Mouse (Mus musculus) ES-E14 (cell line): ENCODE data around the gene Ccnjl. TPM values are rescaled to one million over a fixed set of nuclear protein-coding genes. Genes with fewer than 3 reads are reported as not detected.

ENCODE experiments used
- DNase-seq: peaks from one replicate; pipeline ENCODE4 v3.0.0-alpha.2; 2013; ENCODE audit warnings: low read depth, low spot score
- H3K27ac ChIP-seq: 2 replicates; pipeline ENCODE4 v1.5.1; 2012; ENCODE audit warnings: low read depth, mild to moderate bottlenecking, low read length, moderate library complexity, mixed read lengths; ENCODE audit not compliant: poor library complexity, insufficient read depth, severe bottlenecking
- H3K36me3 ChIP-seq: 2 replicates; pipeline ENCODE4 v1.6.1; 2012; ENCODE audit warnings: mild to moderate bottlenecking, low read length, moderate library complexity, mixed read lengths; ENCODE audit not compliant: control insufficient read depth, poor library complexity, insufficient read depth, severe bottlenecking
- H3K4me1 ChIP-seq, 2 experiments: fragments of 150-350 bp in 1 of 2; sonication (generic) in 1 of 2; 2 replicates each; pipeline ENCODE4 v1.6.1; 2012; ENCODE audit warnings: low read length in 2 of 2, mild to moderate bottlenecking in 1 of 2, mixed read lengths in 1 of 2; ENCODE audit not compliant: control insufficient read depth in 2 of 2, insufficient read depth in 2 of 2, poor library complexity in 1 of 2
- H3K4me3 ChIP-seq, 2 experiments: fragments of 150-350 bp in 1 of 2; sonication (generic) in 1 of 2; 2 replicates each; pipeline ENCODE4 v1.5.1; 2012; ENCODE audit warnings: low read length in 2 of 2, low read depth in 1 of 2, mild to moderate bottlenecking in 1 of 2, mixed read lengths in 1 of 2; ENCODE audit not compliant: insufficient read depth in 1 of 2, poor library complexity in 1 of 2, severe bottlenecking in 1 of 2
- H3K9ac ChIP-seq: 2 replicates; pipeline ENCODE4 v1.6.1; 2012; ENCODE audit warnings: low read depth, mild to moderate bottlenecking, low read length, mixed read lengths; ENCODE audit not compliant: poor library complexity, insufficient read depth, severe bottlenecking
- H3K9me3 ChIP-seq: fragments of 150-350 bp; sonication (generic); 2 replicates; pipeline ENCODE4 v1.6.1; 2012; ENCODE audit warnings: low read depth, mild to moderate bottlenecking, low read length; ENCODE audit not compliant: control insufficient read depth, insufficient read depth
- CHD2 ChIP-seq: IDR thresholded peaks from 2 replicates; pipeline ENCODE4 v1.6.1; 2014; ENCODE audit warnings: mild to moderate bottlenecking, low read depth, low read length, inconsistent platforms
- HCFC1 ChIP-seq: IDR thresholded peaks from 2 replicates; pipeline ENCODE4 v1.6.1; 2012; ENCODE audit warnings: low read length, inconsistent platforms, borderline replicate concordance; ENCODE audit not compliant: insufficient read depth
- MAFK ChIP-seq: IDR thresholded peaks from 2 replicates; pipeline ENCODE4 v1.6.1; 2014; ENCODE audit warnings: mild to moderate bottlenecking, low read depth, low read length, inconsistent platforms; ENCODE audit not compliant: insufficient read depth
- ZC3H11A ChIP-seq: IDR thresholded peaks from 2 replicates; pipeline ENCODE4 v1.6.1; 2012; ENCODE audit warnings: low read depth, mild to moderate bottlenecking, inconsistent platforms, low read length, borderline replicate concordance
- ZNF384 ChIP-seq: IDR thresholded peaks from 2 replicates; pipeline ENCODE4 v1.6.1; 2012; ENCODE audit warnings: low read depth, low read length, inconsistent platforms
- in situ Hi-C, 2 experiments: fragments of 600-800 bp; cut with MboI; formaldehyde crosslinking; loops; one replicate each; pipeline ENCODE4 v1.15.1; 2025; ENCODE audit warnings: low sequenced_read_pairs in 2 of 2, inconsistent platforms in 1 of 2; ENCODE audit not compliant: unreplicated experiment in 2 of 2
- total RNA-seq: library from RNA; depleted of rRNA; stranded (reverse); fragments of 300-350 nt; gene quantifications from 2 replicates; pipeline ENCODE4 v1.2.3, GENCODE M21; 2012

Ccnjl gene
- total RNA-seq, 1 experiment, result 1.0 TPM

- DNase-seq, result peak; percentile 92
- Histone ChIP-seq H3K4me3 (no peak within 1 kb of the TSS), H3K36me3 (no peaks in the 10 kb centered on the region; the same call in 1 of the 2 replicates), H3K9me3 (no peaks in the 10 kb centered on the region), H3K9ac (no peak within 1 kb of the TSS; the same call in 1 of the 2 replicates), H3K27ac (peak within 1 kb of the TSS; percentile 14; the same call in 1 of the 2 replicates), H3K4me1 (peaks cover 4 to 9% of the 10 kb centered on the region in 2 experiments; a peak in 2 of 4 replicates)
- in situ Hi-C loops, result no loop called here
- no peak for TF ChIP-seq MAFK
- TF ChIP-seq CHD2, result no peak
- no peak for TF ChIP-seq ZC3H11A
- TF ChIP-seq HCFC1, result no peak
- no peak; the same call in 1 of the 2 replicates for TF ChIP-seq ZNF384
Measured at GRCm38 (mm10) chr11:43586324-43587090, 57.9 kb downstream of the Ccnjl start, which contains the start of gene 4933415A04Rik. TSS of gene 4933415A04Rik (plus strand) at chr11:43587040.

DNA sequence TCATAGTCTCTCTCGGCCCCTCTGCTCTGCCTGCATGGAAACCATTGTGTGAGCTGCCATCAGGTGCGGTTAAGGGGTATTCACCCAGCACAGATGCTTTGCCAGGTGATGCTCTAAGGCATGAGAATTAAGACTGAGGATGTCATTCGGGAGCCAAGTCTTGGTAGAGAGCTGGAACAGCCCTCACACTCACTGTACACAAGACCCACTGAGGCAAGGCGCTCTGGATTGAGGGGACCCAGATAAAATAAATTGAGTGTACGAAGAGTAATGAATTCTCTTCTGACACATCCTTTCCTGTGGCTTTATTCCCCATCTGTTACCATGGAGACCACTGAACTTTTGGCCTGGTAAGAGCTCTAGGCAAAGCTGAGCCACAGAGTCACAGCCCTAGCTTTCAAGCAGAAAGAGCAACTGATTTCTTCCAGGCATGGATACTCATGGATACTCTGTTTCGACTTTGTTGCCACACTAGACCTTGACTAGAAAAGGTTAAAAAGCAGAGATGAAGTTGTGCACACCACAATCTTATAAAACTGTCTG is 61.0 kb downstream of the Ccnjl start:
- H3K36me3 ChIP-seq, result no peaks in the 10 kb centered on the region
- TF ChIP-seq ZC3H11A (no peak), CHD2 (no peak), HCFC1 (no peak)
- in situ Hi-C loops, result no loop called here

GRCm38 (mm10) chr11:43601440-43601839 is 72.9 kb downstream of the Ccnjl start, which contains the start of gene Fabp6:
TSS of gene Fabp6 (minus strand) at chr11:43601540.
- Histone ChIP-seq H3K4me1 (no peaks in the 10 kb centered on the region), H3K27ac (no peak within 1 kb of the TSS), H3K9me3 (no peaks in the 10 kb centered on the region), H3K9ac (no peak within 1 kb of the TSS), H3K36me3 (no peaks in the 10 kb centered on the region), H3K4me3 (no peak within 1 kb of the TSS)
- DNase-seq, result no peak
- TF ChIP-seq MAFK, result no peak
- TF ChIP-seq HCFC1, result no peak
- no peak for TF ChIP-seq CHD2
- TF ChIP-seq ZC3H11A, result no peak
- no peak for TF ChIP-seq ZNF384
- in situ Hi-C loops, result no loop called here

More for the DNA sequence above, 61.0 kb downstream of the Ccnjl start:
- DNase-seq, result no peak
- H3K9me3 ChIP-seq, result no peaks in the 10 kb centered on the region
- H3K27ac ChIP-seq, result no peak overlapping the region
- H3K4me3 ChIP-seq, result no peak overlapping the region
- no peak overlapping the region for H3K9ac ChIP-seq
- peaks cover 4 to 9% of the 10 kb centered on the region in 2 experiments; a peak in 2 of 4 replicates for H3K4me1 ChIP-seq

GRCm38 (mm10) chr11:43604207-43604606 is 75.6 kb downstream of the Ccnjl start:
- H3K4me1 ChIP-seq, result no peaks in the 10 kb centered on the region
- no peak overlapping the region for H3K9ac ChIP-seq
- no peak for DNase-seq
- in situ Hi-C loops, result no loop called here
- no peak overlapping the region for H3K27ac ChIP-seq
- H3K36me3 ChIP-seq, result no peaks in the 10 kb centered on the region
- no peak overlapping the region for H3K4me3 ChIP-seq
- no peaks in the 10 kb centered on the region for H3K9me3 ChIP-seq
- TF ChIP-seq CHD2, result no peak
- no peak for TF ChIP-seq HCFC1
- no peak for TF ChIP-seq ZC3H11A
- TF ChIP-seq ZNF384, result no peak
- TF ChIP-seq MAFK, result no peak
